Mouse (Mus musculus) lung, postnatal 10 days (tissue): ENCODE measurements around the gene Notch3.
"Not testable (repeated sequence)": the region's sequence is repeated elsewhere in the genome, so short reads cannot be mapped to it uniquely, and the experiment has no call there.

Source experiments
- DNase-seq: peaks from one replicate; pipeline ENCODE4 v3.0.0; 2021

Gene Notch3

GRCm38 (mm10) chr17:32166687-32167086 lies at the start of gene Notch3:
TSS of gene Notch3 (minus strand) at chr17:32166852.
- DNase-seq, result peak; percentile 75

DNA sequence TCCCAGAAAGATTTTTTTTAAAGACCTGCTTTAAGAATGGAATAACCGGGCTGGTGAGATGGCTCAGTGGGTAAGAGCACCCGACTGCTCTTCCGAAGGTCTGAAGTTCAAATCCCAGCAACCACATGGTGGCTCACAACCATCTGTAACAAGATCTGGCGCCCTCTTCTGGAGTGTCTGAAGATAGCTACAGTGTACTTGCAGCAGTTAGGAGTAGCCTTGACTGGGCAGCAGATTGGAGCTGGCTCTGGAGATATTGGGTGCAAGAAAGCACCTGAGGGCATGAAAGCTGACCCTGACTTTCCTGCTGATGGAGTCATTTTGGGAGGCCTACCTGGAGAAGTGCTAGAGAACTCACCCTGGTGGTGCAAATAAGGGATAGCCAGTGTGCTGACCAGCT lies 48.9 kb upstream of the Notch3 start:
- DNase-seq, result not testable (repeated sequence)

DNA sequence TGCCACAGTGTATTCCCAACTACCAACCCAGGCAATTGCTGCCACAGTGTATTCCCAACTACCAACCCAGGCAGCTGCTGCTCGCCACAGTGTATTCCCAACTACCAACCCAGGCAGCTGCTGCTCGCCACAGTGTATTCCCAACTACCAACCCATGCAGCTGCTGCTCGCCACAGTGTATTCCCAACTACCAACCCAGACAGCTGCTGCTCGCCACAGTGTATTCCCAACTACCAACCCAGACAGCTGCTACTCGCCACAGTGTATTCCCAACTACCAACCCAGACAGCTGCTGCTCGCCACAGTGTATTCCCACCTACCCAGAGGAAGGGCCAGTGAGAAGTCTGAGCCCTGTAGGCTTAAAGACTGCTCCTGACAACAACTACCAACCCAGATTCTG lies 44.9 kb upstream of the Notch3 start:
- not testable (repeated sequence) for DNase-seq

GRCm38 (mm10) chr17:32209752-32210151 lies 43.1 kb upstream of the Notch3 start:
- DNase-seq, result peak; percentile 73

DNA sequence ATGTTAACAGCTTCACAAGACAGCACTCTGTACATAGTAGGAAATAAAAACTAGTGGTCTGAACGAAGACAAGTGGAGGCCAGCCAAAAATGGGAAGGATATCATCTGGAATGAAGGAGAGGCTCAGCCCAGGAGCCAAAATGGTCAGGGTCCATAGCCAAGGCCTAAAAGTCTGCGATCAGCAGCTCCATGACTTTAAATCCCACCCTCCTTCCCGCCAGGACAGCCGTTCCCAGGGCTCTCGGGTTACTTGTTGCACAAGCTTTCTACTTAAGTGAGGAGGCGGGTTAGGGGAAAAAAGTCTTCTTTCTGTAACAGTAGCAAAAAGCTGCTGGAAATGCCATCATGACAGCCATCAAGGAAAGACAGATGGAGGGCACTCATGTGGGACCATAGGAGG lies 42.5 kb upstream of the Notch3 start:
- DNase-seq, result peak; percentile 67

- peak; percentile 78 for DNase-seq
These were observed 41.1 kb upstream of the Notch3 start for GRCm38 (mm10) chr17:32207586-32208245.

DNA sequence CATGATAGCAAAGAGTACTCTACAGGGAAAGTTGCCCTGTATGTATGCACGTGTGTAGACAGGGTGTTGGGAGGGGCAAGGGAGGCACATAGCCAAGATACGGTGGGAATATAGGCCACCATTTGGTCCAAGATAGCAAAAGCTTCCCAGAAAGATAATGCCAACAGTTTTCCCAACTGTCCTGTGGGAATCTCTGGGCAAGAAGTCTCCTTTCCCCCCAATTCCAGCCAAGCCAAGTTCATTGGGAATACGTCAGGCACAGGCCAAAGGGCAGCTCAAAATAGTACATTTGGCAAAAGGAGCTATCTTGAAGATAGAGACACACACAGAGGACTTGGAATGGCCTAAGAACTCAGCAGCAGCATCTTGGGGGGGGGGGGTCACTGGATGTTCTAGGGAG lies 38.7 kb upstream of the Notch3 start:
- no peak for DNase-seq

- no peak for DNase-seq
These were observed 36.3 kb upstream of the Notch3 start for GRCm38 (mm10) chr17:32202972-32203371.

DNA sequence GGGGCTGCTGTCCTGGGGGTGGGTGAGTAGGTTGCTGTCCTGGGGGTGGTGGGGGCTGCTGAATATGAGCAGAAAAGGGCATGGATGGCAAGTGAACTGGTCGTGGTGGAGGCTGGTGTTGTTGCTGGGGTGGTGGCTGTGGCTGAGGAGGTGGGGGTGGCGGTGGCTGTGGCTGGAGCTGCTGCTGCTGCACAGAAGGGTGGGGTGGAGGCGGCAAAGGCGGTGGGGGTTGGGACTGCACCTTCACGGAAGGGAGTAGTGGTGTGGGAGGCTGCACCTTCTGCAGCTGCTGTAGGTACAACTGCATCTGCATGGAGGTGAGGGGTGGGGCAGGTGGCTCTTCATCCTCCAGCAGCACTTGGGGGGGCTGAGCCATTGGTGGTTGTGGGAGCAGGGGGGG lies 34.4 kb upstream of the Notch3 start:
- DNase-seq, result no peak

DNA sequence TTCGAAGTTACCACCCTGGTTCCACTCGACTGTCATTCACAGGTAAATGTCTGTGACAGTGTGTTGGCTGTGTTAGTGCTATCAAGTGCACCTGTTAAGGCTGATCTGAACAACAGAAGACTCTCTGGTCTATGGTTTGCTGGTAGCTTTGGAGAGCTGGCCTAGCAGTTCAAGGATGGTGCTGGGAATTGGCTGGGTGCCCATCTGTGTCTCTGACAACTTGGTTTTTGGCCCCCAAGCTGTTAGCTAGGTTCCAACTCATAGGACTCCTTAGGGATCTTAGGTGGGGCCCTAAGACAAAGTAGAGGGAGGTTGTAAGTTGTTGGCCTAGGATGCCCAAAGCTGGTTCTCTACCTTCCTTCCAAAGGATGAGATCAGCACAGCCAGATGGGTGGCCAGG lies 33.1 kb upstream of the Notch3 start:
- no peak for DNase-seq

DNA sequence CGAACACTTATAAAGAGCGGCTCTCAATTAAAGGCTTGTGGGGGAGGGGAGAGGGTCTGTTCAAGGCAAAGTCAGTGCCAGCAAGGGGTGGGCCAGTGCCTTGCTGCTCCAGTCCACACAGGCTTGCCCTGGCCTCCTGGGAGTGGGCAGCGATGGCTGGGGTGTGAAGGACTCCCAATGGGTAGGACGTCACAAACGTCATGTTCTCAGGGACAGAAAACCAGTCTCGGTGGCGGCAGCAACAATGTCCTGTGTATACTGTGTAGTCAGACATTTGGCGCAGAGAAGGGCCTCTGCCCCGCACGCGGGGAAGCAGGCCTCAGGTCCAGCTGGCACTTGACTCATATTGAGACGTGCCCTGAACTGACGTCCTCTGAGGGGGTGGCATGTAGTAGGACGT lies 30.5 kb upstream of the Notch3 start:
- no peak for DNase-seq

- no peak for DNase-seq
These were observed 29.1 kb upstream of the Notch3 start for GRCm38 (mm10) chr17:32195725-32196124.

GRCm38 (mm10) chr17:32193010-32193409 lies 26.4 kb upstream of the Notch3 start:
- no peak for DNase-seq

- peak; percentile 38 for DNase-seq
These were observed 23.2 kb upstream of the Notch3 start for GRCm38 (mm10) chr17:32189850-32190249.

DNA sequence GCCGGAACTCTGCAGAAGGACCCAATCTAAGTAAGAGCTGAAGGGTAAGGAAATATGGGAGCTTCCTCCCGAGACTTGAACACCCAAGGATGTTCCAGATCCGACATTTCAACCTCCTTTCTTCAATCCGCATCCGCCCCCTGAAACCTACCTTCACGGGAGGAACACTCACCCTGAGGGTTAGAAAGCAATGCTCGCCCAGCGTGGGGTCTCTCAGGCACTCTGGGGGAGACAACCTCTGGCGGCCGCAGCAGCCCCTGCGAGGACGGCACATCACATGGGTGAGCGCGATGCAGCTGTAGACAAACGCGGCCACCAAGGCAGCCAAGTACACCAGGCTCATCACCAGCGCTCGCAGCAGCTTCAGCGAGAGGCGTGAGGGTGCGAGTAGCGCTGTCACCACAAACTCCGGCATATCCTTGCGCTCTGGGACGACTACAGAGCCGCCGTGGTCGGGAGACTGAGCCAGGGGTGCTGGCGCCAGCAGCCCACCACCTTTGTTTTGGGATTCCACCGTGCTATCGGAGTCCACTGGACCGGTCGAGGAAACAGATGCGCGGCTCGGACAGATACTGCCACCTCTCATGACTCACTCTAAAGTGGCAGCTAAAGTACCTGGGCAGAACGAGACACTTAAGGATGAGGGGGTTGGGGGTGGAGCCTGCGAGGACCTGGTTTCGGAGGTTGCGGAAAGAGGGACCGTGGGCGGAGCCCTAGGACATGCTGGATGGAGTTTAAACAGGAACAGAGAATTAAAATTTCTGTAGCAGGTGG lies 22.4 kb upstream of the Notch3 start, which contains the start of gene Ephx3:
Gene Ephx3, minus strand, starts transcription at position 687 of the 774 bp plus-strand sequence.
- DNase-seq, result peak; percentile 36

- no peak for DNase-seq
These were observed 16.4 kb upstream of the Notch3 start for GRCm38 (mm10) chr17:32183017-32183416.

GRCm38 (mm10) chr17:32179621-32180491 lies 13.2 kb upstream of the Notch3 start:
- peak; percentile 38 for DNase-seq

- no peak for DNase-seq
These were observed 10.3 kb upstream of the Notch3 start for GRCm38 (mm10) chr17:32176919-32177318.

DNA sequence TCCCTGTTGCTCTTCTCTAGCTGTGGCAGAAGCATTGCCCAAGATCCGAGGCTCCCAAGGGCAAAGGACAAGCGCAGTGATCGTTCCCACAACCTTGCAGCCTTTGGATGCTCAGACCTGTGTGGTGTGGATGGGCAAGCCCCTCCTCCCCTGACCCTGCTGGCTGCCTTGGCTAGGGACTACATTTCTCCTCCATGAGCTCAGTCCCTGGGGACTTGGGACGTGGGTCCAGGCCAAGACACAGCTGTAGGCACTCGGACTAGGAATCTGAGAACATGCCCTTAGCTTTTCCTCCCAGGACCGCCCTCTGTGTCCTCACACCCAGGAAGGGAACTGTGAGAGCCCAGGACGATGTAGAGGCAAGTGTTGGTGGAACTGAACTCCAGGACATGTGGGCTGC lies 6.5 kb upstream of the Notch3 start:
- peak; percentile 86 for DNase-seq

DNA sequence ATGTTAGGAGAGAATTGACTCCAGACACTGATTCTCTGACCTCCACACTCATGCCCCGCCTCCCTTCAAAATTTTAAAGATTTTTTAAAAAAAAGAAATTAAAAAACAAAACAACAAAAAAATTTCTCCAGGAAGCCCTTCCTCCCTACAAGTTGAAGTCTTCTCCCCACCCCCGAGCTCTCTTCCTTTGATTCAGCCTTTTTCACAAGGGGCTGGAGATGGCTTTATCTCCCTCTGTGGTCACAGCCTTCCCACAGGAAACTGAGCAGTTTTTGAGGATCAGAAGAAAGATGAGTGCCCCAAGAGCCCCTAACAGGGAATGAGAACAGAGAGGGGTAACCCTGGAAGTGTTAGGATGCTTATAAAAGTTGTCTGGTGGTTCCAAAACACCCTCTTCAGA lies 5.8 kb upstream of the Notch3 start:
- DNase-seq, result peak; percentile 32

DNA sequence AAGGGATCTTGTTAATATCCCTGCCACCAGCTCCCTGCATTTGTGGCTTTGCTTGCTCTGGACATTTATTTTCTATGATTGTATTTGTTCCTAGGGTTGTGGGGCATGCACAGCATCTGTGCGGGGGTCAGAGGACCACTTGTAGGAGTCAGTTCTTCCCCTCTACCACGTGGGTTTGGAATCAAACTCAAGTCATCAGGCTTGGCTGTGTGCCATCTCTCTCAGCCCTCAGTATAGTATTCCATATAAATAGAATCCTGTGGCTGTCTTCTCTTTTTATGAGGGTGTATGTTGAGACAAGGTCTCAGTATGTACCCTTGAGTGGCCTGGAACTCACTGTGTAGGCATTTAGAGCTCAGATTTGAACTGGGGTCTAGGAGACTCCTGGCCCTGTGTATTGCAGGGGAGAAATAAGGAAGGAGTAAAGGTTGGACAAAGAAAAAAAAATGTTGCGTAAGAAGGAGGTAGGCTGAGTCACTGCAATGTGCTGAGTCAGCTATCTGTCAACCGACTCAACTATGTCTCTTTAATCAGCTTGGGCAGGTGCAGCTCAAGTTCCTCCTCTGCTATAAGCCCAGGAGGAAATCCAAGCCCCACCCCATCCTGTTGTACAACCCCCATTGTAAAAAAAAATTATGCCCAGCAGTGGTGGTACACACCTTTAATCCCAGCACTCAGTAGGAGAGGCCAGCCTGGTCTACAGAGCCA lies 3.0 kb upstream of the Notch3 start:
- no peak for DNase-seq

- DNase-seq, result peak; percentile 77
These were observed 653 bp downstream of the Notch3 start for GRCm38 (mm10) chr17:32165803-32166595.
